Mouse (Mus musculus): ENCODE measurements around the gene Glt1d1. TPM values are rescaled to one million over a fixed set of nuclear protein-coding genes. Genes with fewer than 3 reads are reported as not detected.

Glt1d1 gene
- polyA plus RNA-seq, 1 experiment from 2014 or later, result 0.98 TPM

DNA sequence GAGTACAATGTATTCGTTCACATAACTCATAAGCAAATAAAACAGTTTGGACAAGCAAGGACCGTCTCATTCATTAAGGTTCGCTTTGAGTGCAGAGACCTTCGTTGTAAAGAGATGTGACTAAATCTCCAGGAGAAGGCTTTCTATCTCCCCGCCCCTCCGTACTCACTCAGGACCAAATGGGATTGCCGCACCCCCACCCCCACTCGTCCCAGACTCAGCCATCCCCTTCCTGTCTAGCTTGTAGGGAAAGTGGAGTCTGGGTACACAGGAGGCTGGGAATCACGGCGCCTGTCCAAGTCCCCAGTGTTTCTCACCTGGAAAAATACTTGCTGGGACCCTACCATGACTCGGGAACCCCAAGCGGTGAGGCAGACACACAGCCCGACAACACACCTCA, 7.6 kb downstream of the Glt1d1 start:
- H3K27me3 ChIP-seq (replicated peaks; ENCODE audit: control insufficient read depth, insufficient read depth, low read length), result no peaks in the 10 kb centered on the region
- no peaks in the 10 kb centered on the region for H3K9me3 ChIP-seq (ENCODE audit: control insufficient read depth, low read length)
- no peak overlapping the region for H3K9ac ChIP-seq (replicated peaks; ENCODE audit: low read depth, low read length)
- H3K4me2 ChIP-seq (ENCODE audit: low read length), result no peak overlapping the region
- no peak for ATAC-seq
- 92% methylated on average over 13 of the region's 13 CpGs for WGBS
- H3K27ac ChIP-seq (ENCODE audit: low read length), result no peak overlapping the region
- H3K36me3 ChIP-seq (ENCODE audit: control insufficient read depth, insufficient read depth), result no peaks in the 10 kb centered on the region
- no peak overlapping the region for H3K4me3 ChIP-seq (replicated peaks; ENCODE audit: low read length)
- H3K4me1 ChIP-seq (replicated peaks; ENCODE audit: control insufficient read depth, insufficient read depth, low read length), result no peaks in the 10 kb centered on the region

DNA sequence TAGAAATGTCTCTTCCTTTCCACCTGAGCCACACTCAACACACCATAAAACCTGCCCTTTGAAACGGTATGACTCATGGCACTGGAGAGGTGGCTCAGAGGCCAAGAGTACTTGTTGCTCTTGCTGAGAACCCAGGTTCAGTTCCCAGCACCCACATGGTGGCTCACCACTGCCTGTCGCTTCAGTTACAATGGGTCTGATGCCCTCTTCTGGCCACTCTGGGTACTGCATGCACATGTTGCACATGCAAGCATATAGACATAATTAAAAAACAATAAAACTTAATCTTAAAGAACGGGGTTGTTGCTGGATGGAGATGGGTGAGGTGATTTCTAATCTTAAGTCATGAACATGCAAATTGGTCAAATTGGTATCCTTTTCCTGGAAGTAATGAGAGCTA, 8.3 kb downstream of the Glt1d1 start:
- no peak overlapping the region for H3K4me2 ChIP-seq (ENCODE audit: low read length)
- no peaks in the 10 kb centered on the region for H3K27me3 ChIP-seq (replicated peaks; ENCODE audit: control insufficient read depth, insufficient read depth, low read length)
- 92% methylated on average over 3 of the region's 3 CpGs for WGBS
- no peak overlapping the region for H3K4me3 ChIP-seq (replicated peaks; ENCODE audit: low read length)
- no peaks in the 10 kb centered on the region for H3K9me3 ChIP-seq (ENCODE audit: control insufficient read depth, low read length)
- no peaks in the 10 kb centered on the region for H3K36me3 ChIP-seq (ENCODE audit: control insufficient read depth, insufficient read depth)
- no peaks in the 10 kb centered on the region for H3K4me1 ChIP-seq (replicated peaks; ENCODE audit: control insufficient read depth, insufficient read depth, low read length)
- H3K27ac ChIP-seq (ENCODE audit: low read length), result no peak overlapping the region
- ATAC-seq, result no peak
- H3K9ac ChIP-seq (replicated peaks; ENCODE audit: low read depth, low read length), result no peak overlapping the region

DNA sequence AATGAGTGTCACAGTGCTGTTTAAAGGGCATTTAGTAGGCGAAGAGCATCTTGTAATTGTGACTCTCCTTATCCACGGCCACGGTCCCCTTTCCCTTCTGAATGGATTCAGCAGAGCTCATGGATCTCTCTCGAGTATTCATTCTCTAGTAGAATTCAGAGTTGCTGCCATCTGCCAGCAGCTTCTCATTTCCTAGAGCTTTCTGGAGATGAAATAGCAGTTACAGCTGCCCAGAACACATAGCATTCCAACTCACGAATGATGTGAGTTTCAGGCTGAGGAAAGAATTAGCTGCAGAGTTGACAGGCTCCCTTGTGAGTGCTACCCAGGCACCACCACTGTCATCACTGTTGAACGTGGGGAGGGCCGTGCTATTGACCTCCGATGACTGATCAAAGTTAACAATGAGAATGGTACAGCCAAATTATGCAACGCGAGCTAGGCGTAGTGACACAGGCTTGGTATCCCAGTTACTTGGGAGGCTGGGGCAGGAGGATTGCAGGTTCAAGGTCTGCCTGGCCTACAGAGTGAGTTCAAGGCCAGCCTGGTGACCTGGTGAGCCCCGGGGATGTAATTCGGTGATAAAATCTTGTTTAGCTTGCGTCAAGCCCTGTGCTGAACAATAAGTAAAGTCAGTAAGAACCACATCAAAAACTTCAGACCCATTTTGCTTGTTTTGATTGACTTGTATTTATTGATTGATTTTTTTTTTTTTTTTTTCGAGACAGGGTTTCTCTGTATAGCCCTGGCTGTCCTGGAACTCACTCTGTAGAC, 9.3 kb downstream of the Glt1d1 start:
- H3K27me3 ChIP-seq (replicated peaks; ENCODE audit: control insufficient read depth, insufficient read depth, low read length), result no peaks in the 10 kb centered on the region
- WGBS, result 91% methylated on average over 15 of the region's 15 CpGs
- no peak for ATAC-seq
- H3K4me1 ChIP-seq (replicated peaks; ENCODE audit: control insufficient read depth, insufficient read depth, low read length), result no peaks in the 10 kb centered on the region
- H3K4me3 ChIP-seq (replicated peaks; ENCODE audit: low read length), result no peak overlapping the region
- no peaks in the 10 kb centered on the region for H3K36me3 ChIP-seq (ENCODE audit: control insufficient read depth, insufficient read depth)
- H3K9me3 ChIP-seq (ENCODE audit: control insufficient read depth, low read length), result no peaks in the 10 kb centered on the region
- H3K9ac ChIP-seq (replicated peaks; ENCODE audit: low read depth, low read length), result no peak overlapping the region
- H3K27ac ChIP-seq (ENCODE audit: low read length), result no peak overlapping the region
- no peak overlapping the region for H3K4me2 ChIP-seq (ENCODE audit: low read length)

DNA sequence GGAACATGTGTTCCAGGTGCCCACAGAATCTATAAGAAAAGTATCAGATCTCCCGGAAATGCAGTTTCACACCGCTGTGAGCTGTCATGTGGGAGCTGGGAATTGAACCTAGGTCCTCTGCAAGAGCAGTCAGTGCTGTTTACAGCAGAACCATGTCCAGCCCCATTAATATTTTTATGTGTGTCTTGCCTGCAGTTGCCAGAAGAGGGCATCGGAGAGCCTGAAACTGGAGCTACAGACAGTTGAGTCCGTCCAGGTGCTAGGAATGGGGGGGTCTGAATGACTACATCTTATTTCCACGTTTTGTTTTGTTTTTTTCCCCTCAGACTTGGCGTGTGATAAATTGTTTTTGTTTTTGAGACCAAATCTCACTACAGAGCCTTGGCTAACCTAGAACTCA, 16.0 kb downstream of the Glt1d1 start:
- Histone ChIP-seq H3K4me2 (ENCODE audit: low read length) (no peak overlapping the region), H3K4me3 (replicated peaks; ENCODE audit: low read length) (no peak overlapping the region), H3K27me3 (replicated peaks; ENCODE audit: control insufficient read depth, insufficient read depth, low read length) (no peaks in the 10 kb centered on the region), H3K4me1 (replicated peaks; ENCODE audit: control insufficient read depth, insufficient read depth, low read length) (no peaks in the 10 kb centered on the region), H3K9me3 (ENCODE audit: control insufficient read depth, low read length) (no peaks in the 10 kb centered on the region), H3K36me3 (ENCODE audit: control insufficient read depth, insufficient read depth) (0 out of 2 replicates have a peak, but pooled peaks cover 5% of the 10 kb centered on the region), H3K9ac (replicated peaks; ENCODE audit: low read depth, low read length) (no peak overlapping the region), H3K27ac (ENCODE audit: low read length) (no peak overlapping the region)
- WGBS, result 80% methylated on average over 6 of the region's 6 CpGs
- ATAC-seq, result no peak

DNA sequence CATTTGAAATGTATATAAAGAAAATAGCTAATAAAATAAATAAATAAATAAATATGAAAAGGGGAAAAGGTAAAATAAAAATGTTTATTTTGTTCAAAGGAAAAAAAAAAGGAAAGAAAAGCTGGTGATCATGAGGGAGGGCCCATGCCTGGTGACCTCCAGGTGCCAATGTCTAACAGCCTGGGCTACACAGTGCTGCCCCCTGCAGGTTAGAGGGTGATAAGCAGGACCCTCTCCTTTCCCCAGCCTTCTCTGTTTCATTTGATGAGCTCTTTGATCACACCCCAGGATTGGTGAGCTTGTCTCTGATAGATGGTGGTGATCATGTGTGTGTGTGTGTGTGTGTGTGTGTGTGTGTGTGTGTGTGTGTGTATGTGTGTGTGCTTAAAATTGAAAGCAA, 17.0 kb downstream of the Glt1d1 start:
- H3K9ac ChIP-seq (replicated peaks; ENCODE audit: low read depth, low read length), result no peak overlapping the region
- H3K4me1 ChIP-seq (replicated peaks; ENCODE audit: control insufficient read depth, insufficient read depth, low read length), result no peaks in the 10 kb centered on the region
- 0 out of 2 replicates have a peak, but pooled peaks cover 5% of the 10 kb centered on the region for H3K36me3 ChIP-seq (ENCODE audit: control insufficient read depth, insufficient read depth)
- no peaks in the 10 kb centered on the region for H3K9me3 ChIP-seq (ENCODE audit: control insufficient read depth, low read length)
- H3K27me3 ChIP-seq (replicated peaks; ENCODE audit: control insufficient read depth, insufficient read depth, low read length), result no peaks in the 10 kb centered on the region
- H3K4me2 ChIP-seq (ENCODE audit: low read length), result no peak overlapping the region
- no peak overlapping the region for H3K4me3 ChIP-seq (replicated peaks; ENCODE audit: low read length)
- ATAC-seq, result no peak
- no peak overlapping the region for H3K27ac ChIP-seq (ENCODE audit: low read length)

DNA sequence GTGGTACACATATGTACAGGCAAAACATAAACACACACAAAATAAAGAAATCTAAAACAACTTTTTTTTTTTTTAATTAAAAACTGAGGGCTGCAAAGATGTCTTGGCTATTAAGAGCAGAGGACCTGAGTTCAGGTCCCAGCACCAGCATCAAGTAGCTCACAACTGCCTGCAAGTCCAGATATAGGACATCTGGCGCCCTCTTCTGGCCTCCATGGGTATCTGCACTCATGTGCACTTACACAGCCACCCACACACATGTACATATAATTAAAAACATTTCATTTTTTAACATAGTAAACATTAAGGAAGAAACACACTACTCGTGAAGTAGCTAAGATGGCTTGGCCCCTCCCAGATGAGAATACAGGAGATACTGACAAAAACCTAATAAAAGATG, 26.2 kb downstream of the Glt1d1 start:
- 94% methylated on average over 2 of the region's 2 CpGs for WGBS

DNA sequence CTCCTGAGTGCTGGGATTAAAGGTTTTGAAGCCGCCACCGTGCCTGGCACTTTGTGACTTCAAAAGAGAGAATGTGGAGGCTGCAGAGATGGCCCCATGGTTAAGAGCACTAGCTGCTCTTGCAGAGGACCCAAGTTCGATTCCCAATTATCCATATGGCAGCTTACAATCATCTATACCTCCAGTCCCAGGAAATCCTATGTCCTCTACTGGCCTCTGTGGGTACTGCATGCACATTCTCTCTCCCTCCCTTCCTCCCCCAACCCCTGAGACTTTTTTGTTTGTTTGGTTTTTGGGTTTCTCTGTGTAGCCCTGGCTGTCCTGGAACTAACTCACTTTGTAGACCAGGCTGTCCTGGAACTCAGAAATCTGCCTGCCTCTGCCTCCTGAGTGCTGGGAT, 27.2 kb downstream of the Glt1d1 start:
- WGBS, result 91% methylated on average over 3 of the region's 3 CpGs
- no peak overlapping the region for H3K4me3 ChIP-seq (replicated peaks; ENCODE audit: low read length)
- no peaks in the 10 kb centered on the region for H3K27me3 ChIP-seq (replicated peaks; ENCODE audit: control insufficient read depth, insufficient read depth, low read length)
- H3K27ac ChIP-seq (ENCODE audit: low read length), result no peak overlapping the region
- no peak overlapping the region for H3K9ac ChIP-seq (replicated peaks; ENCODE audit: low read depth, low read length)
- peaks cover 4% of the 10 kb centered on the region for H3K36me3 ChIP-seq (ENCODE audit: control insufficient read depth, insufficient read depth)
- H3K9me3 ChIP-seq (ENCODE audit: control insufficient read depth, low read length), result peaks cover 3% of the 10 kb centered on the region; the same call in 1 of the 2 replicates
- ATAC-seq, result no peak
- no peaks in the 10 kb centered on the region for H3K4me1 ChIP-seq (replicated peaks; ENCODE audit: control insufficient read depth, insufficient read depth, low read length)
- H3K4me2 ChIP-seq (ENCODE audit: low read length), result no peak overlapping the region

More for the DNA sequence above, 26.2 kb downstream of the Glt1d1 start:
- no peak for ATAC-seq
- Histone ChIP-seq H3K4me2 (ENCODE audit: low read length) (no peak overlapping the region), H3K4me3 (replicated peaks; ENCODE audit: low read length) (no peak overlapping the region), H3K36me3 (ENCODE audit: control insufficient read depth, insufficient read depth) (peaks cover 4% of the 10 kb centered on the region), H3K27ac (ENCODE audit: low read length) (no peak overlapping the region), H3K27me3 (replicated peaks; ENCODE audit: control insufficient read depth, insufficient read depth, low read length) (no peaks in the 10 kb centered on the region), H3K9me3 (ENCODE audit: control insufficient read depth, low read length) (peaks cover 3% of the 10 kb centered on the region; the same call in 1 of the 2 replicates), H3K9ac (replicated peaks; ENCODE audit: low read depth, low read length) (no peak overlapping the region), H3K4me1 (replicated peaks; ENCODE audit: control insufficient read depth, insufficient read depth, low read length) (no peaks in the 10 kb centered on the region)

DNA sequence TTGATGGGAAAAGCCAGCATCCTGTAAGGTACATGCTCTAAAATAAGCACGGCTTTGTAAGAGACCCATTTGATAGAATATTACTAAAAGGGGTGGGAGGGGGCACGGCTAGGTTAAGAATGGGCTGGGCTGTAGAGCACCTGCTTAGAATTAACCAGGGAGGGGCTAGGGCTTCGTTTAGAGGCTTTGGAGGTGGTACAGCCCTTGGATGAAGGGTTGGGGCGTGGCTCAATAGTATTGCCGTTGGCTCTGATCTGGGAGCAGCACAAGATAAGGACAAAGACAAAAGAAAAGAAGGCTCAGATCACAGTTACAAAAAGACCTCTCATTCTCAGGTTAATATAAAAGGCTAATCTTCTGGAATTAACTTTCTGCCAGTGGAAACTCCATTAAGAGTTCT, 28.2 kb downstream of the Glt1d1 start:
- ATAC-seq, result no peak
- Histone ChIP-seq H3K27ac (ENCODE audit: low read length) (no peak overlapping the region), H3K4me2 (ENCODE audit: low read length) (no peak overlapping the region), H3K27me3 (replicated peaks; ENCODE audit: control insufficient read depth, insufficient read depth, low read length) (no peaks in the 10 kb centered on the region), H3K9ac (replicated peaks; ENCODE audit: low read depth, low read length) (no peak overlapping the region), H3K4me1 (replicated peaks; ENCODE audit: control insufficient read depth, insufficient read depth, low read length) (no peaks in the 10 kb centered on the region), H3K9me3 (ENCODE audit: control insufficient read depth, low read length) (peaks cover 3% of the 10 kb centered on the region; the same call in 1 of the 2 replicates), H3K4me3 (replicated peaks; ENCODE audit: low read length) (no peak overlapping the region), H3K36me3 (ENCODE audit: control insufficient read depth, insufficient read depth) (peaks cover 4% of the 10 kb centered on the region)
- 53% methylated on average over 5 of the region's 5 CpGs for WGBS

DNA sequence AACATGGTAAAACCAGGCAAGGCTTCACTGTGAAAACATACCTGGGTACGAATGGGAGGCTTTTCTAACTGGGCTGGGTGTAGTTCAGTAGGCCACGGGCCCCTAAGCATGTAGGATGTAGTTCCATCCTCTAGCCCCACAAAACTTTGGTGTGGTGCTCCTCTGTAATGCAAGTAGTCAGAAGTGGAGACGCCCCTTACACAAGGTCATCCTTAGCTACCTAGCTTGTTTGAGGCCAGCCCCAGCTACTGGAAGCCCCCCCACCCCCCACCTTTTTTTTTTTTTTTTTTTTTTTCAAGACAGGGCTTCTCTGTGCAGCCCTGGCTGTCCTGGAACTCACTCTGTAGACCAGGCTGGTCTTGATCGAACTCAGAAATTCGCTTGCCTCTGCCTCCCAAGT, 28.9 kb downstream of the Glt1d1 start:
- peaks cover 3% of the 10 kb centered on the region; the same call in 1 of the 2 replicates for H3K9me3 ChIP-seq (ENCODE audit: control insufficient read depth, low read length)
- H3K27ac ChIP-seq (ENCODE audit: low read length), result no peak overlapping the region
- peaks cover 4% of the 10 kb centered on the region for H3K36me3 ChIP-seq (ENCODE audit: control insufficient read depth, insufficient read depth)
- no peak overlapping the region for H3K4me2 ChIP-seq (ENCODE audit: low read length)
- H3K9ac ChIP-seq (replicated peaks; ENCODE audit: low read depth, low read length), result no peak overlapping the region
- H3K4me1 ChIP-seq (replicated peaks; ENCODE audit: control insufficient read depth, insufficient read depth, low read length), result no peaks in the 10 kb centered on the region
- no peak overlapping the region for H3K4me3 ChIP-seq (replicated peaks; ENCODE audit: low read length)
- WGBS, result 89% methylated on average over 5 of the region's 5 CpGs
- H3K27me3 ChIP-seq (replicated peaks; ENCODE audit: control insufficient read depth, insufficient read depth, low read length), result no peaks in the 10 kb centered on the region
- ATAC-seq, result no peak

DNA sequence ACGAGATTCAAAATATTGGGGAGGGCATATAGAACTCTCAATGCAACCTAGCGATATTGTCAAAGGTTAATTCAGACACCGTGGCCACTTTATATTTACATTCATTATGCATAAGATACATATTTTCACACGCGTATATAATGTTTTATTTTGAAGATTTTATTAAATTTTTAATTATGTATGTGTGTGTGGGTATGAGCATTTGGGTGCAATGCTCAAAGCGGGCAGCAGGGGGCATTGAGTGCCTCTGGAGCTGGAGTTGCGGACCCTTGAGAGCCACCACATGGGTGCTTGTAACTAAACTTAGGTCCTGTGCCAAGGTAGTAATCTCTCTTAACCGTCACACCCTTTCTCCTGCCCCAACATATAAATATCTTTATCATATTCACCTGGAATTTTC, 41.9 kb downstream of the Glt1d1 start:
- no peaks in the 10 kb centered on the region for H3K36me3 ChIP-seq (ENCODE audit: control insufficient read depth, insufficient read depth)
- ATAC-seq, result no peak
- H3K4me3 ChIP-seq (replicated peaks; ENCODE audit: low read length), result no peak overlapping the region
- no peak overlapping the region for H3K4me2 ChIP-seq (ENCODE audit: low read length)
- H3K27ac ChIP-seq (ENCODE audit: low read length), result no peak overlapping the region
- H3K4me1 ChIP-seq (replicated peaks; ENCODE audit: control insufficient read depth, insufficient read depth, low read length), result no peaks in the 10 kb centered on the region
- H3K27me3 ChIP-seq (replicated peaks; ENCODE audit: control insufficient read depth, insufficient read depth, low read length), result no peaks in the 10 kb centered on the region
- WGBS, result 93% methylated on average over 8 of the region's 8 CpGs
- no peaks in the 10 kb centered on the region for H3K9me3 ChIP-seq (ENCODE audit: control insufficient read depth, low read length)
- H3K9ac ChIP-seq (replicated peaks; ENCODE audit: low read depth, low read length), result no peak overlapping the region

Data from forebrain, embryonic 16.5 days (tissue).